Mouse (Mus musculus) left cerebral cortex, adult 9 months (tissue): ENCODE data around the gene Spop.

ENCODE experiments used
- DNase-seq, 2 experiments: peaks; one replicate each; pipeline ENCODE4 v3.0.0; 2022; ENCODE audit warnings: low spot score in 2 of 2

Gene Spop

GRCm38 (mm10) chr11:95413641-95414535 lies at the start of gene Spop:
Gene Spop, plus strand, starts transcription at chr11:95414080.
- peak; percentile 73 to 92 for DNase-seq

- no peak for DNase-seq
Measured at GRCm38 (mm10) chr11:95364388-95364787, 49.5 kb upstream of the Spop start.

DNA sequence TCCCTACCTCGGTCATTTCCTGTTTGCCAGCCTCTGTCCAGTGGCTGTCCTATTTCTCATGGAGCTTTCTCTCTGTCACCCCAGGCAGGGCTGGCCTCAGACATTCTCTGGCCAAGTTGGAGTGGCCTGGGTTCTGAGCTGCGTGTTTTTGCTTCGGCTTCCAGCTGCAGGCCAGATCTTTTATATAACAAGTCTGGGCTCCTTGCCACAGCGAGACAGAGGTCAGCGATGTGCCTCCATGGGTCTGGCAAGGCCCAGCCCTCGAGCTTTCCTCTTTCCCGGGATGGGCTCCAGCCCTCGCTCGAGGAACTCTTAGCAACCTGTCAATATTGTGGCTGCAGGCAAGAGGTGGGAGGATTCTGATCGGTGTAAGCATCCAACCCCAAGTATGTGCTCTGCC lies 48.3 kb upstream of the Spop start:
- peak in 1 of 2 experiments; percentile 72 for DNase-seq

DNA sequence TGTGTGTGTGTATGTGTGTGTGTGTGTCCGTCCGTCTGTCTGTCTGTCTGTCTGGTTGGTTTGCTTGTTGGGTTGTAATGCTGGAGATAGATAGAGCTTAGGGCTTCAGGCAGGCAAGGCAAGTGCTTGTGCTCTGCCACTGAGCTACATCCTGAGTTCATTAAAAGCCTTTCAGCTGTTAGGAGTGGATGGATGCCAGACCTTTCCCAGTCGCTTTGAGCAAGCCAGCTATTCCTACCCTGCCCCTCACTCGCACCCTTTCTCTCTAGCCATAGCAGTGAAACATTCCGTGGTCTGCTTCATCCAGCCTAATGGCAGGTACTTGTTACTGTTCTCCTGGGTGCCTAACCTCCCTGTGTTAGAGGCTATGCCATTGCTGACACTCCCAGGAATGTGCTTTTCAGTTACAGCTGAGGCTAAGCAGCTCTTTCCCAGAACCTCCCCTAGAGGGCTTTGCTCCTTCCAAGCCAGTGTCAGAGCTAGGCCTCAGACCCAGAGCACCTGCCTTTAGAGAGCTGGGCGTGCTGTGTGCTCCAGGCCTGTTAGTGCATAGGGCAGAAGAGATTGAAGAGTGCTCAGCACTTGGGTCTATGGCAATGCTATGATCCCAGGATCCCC lies 47.5 kb upstream of the Spop start:
- DNase-seq, result no peak

DNA sequence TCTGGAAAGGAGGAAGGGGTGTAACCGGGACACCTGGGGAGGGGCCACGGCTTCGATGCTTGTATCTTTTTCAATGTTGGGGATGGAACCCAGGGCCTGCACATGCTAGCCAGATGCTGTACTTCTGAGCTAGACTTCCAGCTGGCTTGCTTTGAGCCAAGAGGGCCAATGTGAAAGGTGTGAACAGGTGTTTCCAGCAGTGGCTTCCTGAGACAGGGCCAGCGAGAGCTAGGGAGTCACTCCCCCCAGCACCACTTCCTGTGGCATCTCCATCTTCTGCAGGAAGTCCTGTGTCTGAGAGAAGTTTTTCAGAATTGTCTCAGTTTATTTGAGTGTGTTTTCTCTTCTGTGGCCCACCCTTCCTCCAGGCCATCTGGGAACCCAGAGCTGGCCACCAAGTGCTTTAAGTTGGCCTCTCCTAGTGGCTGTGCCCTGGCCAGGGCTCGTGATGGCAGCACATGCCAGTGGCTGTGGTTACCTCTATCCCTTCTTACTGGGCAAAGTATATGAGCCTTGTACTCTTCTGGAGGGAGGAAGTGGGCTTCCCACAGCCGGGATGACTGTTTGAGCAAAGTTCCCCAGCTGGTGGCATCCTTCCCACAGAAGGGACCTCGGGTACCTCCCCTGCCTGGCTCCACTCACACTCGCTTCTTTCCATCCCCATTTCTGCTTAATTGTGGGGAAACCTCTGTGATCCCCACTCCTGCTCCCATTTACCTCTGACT lies 46.7 kb upstream of the Spop start:
- DNase-seq, result no peak

- DNase-seq, result no peak
Measured at GRCm38 (mm10) chr11:95368231-95368823, 45.6 kb upstream of the Spop start.

DNA sequence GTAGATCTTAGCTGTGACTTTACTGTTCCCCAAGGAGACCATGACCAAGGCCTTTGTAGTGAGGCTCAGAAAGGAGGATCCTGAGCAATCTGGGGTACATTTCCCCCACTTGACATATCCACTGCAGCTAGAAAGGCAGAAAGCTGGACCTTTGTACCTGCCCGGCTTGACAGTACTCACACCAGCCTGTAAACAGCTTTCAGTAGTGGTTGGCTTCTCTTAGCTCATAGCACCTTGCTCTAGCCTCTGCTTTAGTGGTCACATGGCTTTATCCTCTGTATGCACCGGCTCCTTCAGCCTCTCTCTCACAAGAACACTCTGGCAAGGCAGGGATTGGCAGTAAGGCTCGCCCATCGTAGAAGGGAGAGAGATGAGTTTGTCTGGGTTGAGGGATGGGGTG lies 45.0 kb upstream of the Spop start:
- DNase-seq, result no peak

DNA sequence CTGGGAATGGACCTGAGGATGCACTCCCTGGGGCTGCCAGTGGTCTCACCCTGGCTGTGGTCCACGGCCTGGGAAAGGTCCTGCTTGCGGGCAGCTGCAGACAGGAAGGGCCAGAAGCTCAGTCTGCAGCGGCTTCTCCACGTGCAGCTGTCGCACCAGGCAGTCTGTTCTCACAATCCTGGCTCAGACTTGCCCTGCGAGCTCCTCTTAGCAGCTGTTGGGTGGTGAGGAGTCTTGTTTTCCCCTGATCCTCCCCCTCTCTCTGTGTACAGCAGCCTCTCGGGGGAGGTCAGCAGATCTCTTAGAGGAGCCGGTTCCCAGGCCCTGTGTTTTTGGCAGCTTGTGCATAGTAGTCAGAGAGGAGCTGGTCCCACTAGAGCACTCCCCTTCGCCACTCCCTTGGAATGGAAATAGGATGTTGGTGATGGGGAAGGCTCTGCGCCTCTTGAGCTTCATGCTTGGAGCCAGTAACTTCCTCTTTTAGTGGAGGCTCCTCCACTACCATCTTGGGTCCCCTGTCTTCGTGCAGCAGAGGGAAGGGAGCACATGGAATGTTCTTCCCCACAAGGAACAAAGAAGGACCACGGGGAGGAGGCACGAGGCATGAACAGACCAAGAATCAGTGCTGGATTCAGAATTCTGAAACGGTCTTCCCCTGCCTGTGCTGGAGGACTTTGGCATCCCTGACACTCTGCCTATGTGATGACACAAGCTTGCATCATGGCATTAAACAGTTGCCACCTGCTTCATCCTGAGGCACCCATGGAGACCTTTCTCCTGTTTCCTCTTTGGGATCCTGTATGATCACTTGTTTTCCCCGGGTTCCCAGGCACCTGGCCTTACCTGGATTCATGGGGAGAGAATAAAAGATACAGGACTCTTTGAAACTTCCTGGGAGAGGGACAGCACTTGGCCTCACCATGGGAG lies 43.7 kb upstream of the Spop start:
- DNase-seq, result peak in 1 of 2 experiments; percentile 25

GRCm38 (mm10) chr11:95371182-95371581 lies 42.7 kb upstream of the Spop start:
- no peak for DNase-seq

- no peak for DNase-seq
Measured at GRCm38 (mm10) chr11:95378926-95379325, 35.0 kb upstream of the Spop start.

- DNase-seq, result no peak
Measured at GRCm38 (mm10) chr11:95379552-95379951, 34.3 kb upstream of the Spop start.

- DNase-seq, result no peak
Measured at GRCm38 (mm10) chr11:95380711-95381110, 33.2 kb upstream of the Spop start.

DNA sequence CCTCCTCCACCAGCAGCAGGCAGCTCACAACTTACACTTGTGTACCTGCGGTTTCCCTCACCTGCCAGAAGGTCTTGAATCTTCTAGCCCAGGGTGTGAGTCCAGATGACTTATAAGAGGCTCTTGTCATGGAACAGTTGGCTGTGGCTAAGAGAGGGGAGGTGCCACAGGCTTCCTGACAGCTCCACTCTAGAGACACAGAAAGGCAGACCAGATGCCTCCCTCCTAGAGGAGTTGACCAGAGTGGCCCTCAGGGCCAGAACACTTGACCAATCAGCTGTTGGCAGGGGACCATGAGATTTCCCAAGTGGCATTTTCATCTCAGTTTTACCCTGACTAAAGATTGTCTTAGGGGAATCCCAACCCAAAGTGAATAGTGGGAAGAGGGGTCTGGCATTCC lies 32.7 kb upstream of the Spop start:
- DNase-seq, result no peak

DNA sequence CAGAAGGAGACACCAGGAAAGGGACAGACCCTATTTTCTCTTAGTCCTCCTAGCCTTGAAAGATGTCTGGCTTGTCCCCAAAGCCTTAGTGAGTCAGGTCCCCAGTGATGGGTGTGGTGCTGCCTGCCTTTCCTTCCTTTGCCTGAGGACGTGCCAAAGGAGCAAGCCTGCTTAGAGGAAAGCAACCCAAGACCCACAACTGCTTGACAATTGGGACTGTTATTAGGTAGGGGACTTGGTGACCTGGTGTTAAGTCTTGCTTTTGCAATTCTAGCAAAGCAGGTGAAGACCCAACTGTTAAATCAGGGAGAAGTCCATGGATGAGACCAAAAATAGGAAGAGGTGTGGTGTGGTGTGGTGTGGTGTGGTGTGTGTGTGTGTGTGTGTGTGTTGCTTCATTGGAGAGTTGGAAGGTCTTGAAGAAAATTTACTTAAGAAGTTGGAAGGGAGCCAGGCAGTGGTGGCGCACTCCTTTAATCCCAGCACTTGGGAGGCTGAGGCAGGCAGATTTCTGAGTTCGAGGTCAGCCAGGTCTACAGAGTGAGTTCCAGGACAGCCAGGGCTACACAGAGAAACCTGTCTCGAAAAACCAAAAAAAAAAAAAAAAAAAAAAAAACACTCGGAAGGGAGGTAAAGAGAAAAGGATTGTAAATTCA lies 30.4 kb upstream of the Spop start:
- no peak for DNase-seq

- no peak for DNase-seq
Measured at GRCm38 (mm10) chr11:95384004-95384318, 29.9 kb upstream of the Spop start.

DNA sequence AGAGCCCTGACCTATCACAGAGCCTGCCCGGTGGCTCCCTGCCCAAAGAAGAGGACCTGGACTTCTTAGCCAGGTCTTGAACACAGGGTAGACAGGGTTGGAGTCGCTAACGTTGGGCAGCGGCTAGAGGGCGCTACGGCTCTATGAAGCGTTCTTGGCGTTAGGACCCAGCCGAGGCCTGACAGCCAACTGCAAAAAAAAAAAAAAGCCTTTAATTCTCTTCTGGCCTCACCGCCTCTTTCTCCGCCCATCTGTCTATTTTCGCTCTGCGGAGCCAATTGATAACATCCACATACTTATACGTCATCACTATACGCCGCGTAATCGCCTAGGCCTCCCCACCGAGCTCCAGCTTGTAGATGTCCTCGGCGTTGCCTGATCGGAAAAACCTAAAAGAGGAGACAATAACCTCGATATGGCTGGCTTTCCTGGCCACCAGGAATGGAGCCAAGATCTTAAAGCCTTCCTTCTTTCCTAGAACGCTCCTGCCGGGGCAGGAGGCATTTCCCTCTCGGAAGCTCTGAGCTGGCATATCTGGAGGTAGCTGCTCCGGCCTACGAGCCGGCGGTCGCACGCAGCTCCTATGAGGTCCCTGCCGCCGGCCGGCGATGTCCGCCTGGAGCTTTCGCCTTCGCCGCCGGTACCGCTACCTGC lies 29.4 kb upstream of the Spop start, which contains the start of gene Slc35b1:
Gene Slc35b1 (plus strand): TSS at position 374 of the 654 bp plus-strand sequence.
- peak; percentile 97 to 98 for DNase-seq

DNA sequence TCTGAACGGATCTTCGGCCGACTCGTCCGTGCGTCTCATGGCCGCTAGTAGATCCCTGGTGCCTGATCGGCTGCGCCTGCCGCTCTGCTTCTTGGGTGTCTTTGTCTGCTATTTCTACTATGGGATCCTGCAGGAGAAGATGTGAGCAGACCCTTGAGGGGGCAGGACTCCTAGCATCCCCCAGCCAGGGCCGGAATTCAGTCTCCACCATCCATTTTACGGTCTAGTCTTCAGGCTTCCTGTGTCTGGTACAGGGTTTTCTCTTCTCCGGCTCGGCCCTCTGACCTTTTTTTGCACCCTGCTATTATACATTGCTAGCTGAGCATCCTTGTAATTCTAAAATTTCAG lies 28.9 kb upstream of the Spop start:
- no peak for DNase-seq

DNA sequence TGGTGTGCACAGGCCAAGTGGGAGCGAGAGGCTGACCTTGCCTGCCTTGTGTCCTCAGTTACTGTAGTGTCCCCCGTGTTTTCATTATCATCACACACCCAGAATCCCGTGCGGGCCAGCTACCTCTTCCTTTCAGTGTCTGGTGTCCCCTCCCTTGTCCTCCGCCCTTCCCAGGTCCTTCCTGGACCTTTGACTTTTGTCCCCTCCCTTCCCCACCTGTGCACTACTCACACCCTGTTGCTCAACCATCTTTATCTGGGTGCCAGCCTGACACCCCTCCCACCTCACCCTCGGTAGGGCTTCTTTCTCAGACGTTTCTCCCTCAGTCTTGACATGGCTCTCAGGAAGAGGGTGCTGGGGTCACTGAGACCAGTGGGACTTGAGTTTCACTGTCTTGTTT lies 26.5 kb upstream of the Spop start:
- no peak for DNase-seq

- DNase-seq, result no peak
Measured at GRCm38 (mm10) chr11:95389006-95389405, 24.9 kb upstream of the Spop start.

DNA sequence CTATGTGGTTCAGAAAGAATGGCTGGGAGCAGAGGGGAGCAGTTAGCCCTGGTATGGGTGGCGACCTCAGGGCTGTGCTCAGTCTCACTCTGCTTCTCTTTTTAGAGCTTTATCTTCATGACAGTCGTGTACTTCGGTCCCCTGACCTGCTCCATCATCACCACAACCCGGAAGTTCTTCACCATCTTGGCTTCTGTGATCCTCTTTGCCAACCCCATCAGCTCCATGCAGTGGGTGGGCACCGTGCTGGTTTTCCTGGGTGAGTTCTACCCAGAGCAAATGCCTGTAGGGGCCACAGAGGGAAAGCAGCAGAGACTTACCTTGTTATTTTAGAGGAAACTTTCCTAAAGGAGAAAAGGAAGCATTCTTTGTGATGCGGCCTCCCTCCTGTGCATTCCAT lies 23.5 kb upstream of the Spop start:
- no peak for DNase-seq
